Mouse (Mus musculus): ENCODE data around the gene Pcbd2.
"Not testable (repeated sequence)": the region's sequence is repeated elsewhere in the genome, so short reads cannot be mapped to it uniquely, and the experiment has no call there.

The Pcbd2 gene

DNA sequence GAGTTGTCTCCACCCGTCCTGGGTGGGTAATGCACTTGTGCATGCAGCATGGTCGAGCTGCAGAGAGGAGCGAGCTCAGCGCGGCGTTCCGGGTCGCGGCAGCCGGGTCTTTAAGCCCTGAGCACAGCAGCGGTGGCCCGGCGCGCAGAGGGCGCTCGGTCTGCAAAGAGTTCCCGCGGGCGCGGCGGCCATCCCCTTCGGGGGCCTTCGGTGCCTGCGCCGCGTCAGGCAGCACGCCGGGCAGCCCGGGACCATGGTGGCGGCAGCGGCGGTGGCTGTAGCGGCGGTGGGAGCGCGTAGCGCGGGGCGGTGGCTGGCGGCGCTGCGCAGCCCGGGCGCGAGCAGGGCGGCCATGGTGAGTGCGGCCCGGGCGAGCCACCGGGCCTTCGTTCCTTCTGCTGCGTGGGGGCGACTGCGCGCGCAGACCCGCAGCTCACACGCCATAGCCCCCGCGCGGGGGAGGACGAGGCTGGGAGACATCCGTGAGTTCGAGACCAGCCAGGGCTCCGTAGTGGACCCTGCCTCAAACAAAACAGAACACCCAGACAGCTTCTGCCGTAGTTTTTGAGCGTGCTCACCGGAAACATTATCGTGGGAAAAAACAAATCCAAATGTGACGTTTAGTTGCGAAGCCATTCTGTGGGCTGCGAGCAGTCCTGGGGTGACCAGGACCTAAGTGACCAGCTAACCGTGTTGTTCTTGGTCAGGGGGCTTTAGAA lies at the start of gene Pcbd2:
Gene Pcbd2 (plus strand): TSS at position 249 of the 719 bp plus-strand sequence.
- DNase-seq (ENCODE audit: low read depth, low spot score): peak; percentile 69

DNA sequence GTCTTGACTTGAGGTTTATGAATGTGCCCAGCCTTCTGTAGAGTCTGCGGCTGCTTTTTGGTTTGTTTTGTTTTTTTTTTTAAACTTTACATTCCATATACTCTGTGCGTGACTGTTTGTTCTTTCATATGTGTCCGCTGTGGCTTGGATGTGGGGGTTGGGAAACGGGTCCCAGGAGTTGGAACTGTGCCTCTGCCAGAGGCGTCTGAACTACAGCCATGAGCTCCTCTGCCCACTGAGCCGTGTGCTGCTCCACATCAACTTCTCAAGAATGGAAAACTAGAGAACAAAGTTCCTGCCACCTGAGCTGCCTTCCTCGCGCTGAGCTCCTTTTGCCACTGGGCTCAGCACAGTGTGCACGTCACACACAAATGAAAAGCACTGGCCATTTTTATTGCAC lies 45.0 kb upstream of the Pcbd2 start:
- no peak for DNase-seq (ENCODE audit: low read depth, low spot score)

DNA sequence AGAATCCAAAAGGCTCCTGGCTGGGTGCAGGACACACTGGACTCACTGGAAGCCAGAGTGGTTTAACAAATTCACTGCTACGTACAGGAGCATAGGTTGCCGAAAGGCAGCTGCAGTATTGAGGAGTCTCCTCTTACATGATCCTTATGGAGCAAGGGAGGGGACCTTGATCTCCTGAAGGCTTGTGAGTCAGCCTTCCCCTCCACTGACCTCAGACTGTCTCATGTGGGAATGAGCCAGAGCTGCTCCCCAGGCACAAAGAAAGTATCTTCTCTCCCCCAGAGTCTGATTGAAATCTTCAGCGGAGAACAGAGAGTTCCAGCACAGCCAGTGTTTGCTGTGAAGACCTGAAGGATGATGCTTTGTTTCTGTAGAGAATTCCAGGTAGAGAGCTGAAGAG lies 43.6 kb upstream of the Pcbd2 start:
- no peak for DNase-seq (ENCODE audit: low read depth, low spot score)

DNA sequence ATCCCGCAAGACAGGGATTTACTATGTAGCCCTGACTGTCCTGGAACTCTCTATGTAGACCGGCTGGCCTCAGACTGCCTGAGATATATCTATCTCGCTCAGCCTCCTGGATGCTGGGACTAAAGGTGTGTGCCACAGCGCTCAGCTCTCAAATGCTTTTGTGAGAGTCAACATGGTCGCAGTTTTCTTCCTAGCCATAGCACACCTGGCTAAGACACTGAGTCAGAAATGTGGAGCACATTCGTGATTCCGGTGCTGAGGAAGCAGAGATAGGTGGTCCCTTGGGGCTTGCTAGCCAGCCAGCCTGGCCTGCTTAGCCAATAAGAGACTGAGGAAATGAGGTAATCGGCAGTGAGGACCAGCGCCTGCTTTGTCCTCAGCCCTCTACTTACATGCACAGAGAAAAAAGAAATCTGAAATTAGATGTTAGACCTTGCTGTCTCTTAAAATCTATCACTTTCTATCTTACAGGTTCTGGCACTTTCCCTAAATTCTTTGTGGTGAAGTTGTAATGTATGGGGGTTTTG lies 41.0 kb upstream of the Pcbd2 start:
- DNase-seq (ENCODE audit: low read depth, low spot score): no peak

DNA sequence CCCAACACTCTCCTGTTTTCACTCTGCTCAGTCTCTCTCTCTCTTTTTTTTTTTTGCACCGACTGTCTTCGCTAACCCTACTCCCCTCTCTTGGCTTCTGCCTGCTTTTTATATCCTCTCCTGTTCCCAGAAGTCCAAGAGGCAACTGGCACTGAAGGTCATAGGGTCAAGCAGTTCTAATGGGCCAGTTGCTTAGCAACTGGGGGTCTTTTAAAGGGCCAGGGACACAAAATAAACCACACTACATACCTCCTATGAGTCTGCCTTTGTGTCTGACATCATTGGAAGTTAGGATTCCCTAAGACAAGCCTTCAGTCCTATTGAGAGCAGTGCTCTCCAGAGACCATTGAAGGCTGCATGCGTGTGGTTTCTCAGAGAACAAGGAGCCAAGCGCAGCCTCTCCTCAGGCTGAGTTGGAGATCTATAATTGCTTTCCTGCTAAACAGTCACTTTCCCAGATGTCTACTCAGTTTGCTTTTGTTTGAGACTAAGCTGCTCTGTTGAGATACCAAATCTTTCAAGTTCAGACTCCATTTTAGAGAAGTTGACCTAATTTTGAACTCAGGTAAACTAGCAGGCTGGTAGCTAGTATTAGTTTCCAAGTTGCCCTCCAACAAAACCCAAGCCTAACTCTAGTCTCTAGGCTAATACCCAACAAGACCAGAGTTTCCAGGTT lies 39.1 kb upstream of the Pcbd2 start:
- DNase-seq (ENCODE audit: low read depth, low spot score): no peak

DNA sequence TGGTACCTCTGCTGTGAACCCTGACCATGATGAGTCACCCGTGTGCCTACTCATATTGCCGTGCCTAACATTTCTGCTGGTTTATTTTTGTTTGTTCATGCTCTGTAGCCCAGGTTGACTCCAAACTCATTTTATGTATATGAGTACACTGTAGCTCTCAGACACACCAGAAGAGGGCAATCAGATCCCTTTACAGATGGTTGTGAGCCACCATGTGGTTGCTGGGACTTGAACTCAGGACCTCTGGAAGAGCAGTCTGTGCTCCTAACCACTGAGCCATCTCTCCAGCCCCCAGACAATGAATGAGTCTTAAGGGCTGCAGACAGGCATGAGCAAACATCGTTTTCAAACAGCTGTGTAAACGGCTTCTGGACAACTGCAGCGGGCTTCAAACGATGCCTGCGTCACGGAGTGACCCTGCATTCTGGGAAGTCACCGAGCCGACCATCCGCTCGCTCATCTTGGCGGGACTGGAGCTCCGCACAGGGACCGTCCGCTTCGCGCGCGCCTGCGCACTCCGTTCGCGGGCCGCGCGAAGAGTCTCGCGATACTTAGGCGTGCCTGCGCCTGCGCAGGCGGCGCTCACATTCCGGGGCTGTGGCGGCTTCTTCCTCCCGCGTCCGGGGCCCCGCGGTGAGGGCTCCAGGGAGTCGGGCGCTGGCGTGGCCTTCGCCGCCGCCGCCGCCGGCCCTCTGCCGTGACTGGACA lies 34.5 kb upstream of the Pcbd2 start, which contains the start of gene B230219D22Rik:
Gene B230219D22Rik (plus strand): TSS at position 590 of the 708 bp plus-strand sequence.
- DNase-seq (ENCODE audit: low read depth, low spot score): peak; percentile 94

DNA sequence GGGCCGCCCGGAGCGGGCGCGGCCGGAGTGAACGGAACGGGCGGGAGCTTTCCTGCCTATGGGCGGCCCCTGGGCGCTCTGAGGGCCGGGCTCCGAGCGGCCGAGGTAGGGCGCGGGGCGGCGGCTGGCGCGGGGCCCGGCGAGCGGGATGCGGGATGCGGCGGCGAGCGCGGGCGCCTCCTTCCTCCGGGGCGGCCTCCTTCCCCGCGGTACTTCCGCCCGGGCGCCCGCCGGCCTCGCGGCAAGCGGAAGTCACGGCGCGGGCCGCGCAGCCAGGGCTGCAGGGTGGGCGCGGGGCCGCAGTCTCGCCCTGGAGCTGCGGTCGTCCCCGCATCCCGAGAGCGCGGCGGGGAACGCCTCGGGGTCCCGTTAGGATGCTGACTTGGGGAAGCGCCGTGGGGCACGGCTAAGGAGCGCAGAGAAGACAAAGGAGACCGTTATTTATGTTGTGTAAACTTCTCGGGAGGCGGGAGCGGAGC lies 33.9 kb upstream of the Pcbd2 start:
- DNase-seq (ENCODE audit: low read depth, low spot score): no peak

DNA sequence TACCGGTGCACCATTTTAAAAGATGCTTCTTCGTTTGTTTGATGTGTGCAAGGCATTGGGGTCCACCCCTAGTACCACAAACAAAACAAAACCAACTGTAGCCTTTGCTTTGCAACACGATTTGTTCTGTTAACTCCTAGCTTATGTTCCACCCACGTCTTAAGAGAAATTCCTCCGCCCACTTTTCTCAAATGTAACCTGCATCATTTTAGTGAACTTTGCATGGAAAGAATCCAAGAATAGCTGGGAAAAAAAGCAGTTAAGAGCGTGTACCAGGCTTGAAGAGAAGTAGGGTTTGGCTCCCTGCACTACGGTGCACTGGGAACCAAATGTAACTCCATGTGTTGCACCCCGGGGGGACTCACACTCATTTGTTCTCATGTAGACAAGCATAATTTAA lies 33.1 kb upstream of the Pcbd2 start:
- DNase-seq (ENCODE audit: low read depth, low spot score): no peak

DNA sequence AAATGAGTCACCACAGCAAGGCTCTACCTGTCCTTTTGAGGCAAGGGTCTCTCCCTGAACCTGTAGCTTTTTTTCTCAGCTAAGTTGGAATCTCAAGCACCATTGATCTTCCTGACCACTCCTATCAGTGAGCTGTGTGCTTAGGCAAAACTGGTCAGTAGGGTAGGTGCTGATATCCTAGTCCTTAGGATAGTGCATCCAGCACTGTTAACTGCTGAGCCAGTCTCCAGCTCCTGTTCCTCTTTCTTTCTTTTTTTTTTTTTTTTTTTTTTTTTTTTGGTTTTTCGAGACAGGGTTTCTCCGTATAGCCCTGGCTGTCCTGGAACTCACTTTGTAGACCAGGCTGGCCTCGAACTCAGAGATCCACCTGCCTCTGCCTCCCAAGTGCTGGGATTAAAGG lies 31.2 kb upstream of the Pcbd2 start:
- not testable (repeated sequence) for DNase-seq (ENCODE audit: low read depth, low spot score)

DNA sequence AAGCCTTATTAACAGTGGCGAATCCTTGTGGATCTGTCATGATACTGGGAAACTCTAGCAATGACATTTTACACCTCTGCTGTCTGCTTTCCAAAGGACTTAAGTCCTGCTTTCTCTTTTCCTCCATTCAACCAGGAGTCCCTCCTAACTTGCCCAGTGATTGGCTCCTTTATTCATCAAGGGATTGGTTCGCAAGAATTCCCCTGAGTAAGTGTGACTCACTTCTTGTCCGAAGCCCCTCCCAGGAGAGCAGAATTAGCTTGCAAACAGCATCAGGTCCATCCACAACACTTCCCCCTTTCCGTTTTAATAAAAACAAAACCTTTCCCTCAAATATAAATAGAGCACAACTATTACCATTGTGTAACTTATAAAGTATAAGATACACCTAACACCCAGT lies 22.9 kb upstream of the Pcbd2 start:
- no peak for DNase-seq (ENCODE audit: low read depth, low spot score)

DNA sequence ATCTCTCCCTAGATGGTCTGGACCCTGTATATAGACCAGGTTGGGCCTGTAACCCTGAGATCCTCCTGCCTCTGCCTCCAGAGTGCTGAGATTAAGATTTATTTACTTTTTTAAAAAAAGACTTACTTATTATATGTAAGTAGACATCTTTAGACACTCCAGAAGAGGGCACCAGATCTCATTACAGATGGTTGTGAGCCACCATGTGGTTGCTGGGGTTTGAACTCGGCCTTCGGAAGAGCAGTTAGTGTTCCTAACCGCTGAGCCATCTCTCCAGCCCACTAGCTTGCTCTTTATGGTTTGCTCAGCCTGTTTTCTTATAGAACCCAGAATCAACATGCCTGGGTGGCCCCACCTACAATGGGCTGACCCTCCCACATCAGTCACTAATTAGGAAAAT lies 14.3 kb upstream of the Pcbd2 start:
- DNase-seq (ENCODE audit: low read depth, low spot score): no peak

DNA sequence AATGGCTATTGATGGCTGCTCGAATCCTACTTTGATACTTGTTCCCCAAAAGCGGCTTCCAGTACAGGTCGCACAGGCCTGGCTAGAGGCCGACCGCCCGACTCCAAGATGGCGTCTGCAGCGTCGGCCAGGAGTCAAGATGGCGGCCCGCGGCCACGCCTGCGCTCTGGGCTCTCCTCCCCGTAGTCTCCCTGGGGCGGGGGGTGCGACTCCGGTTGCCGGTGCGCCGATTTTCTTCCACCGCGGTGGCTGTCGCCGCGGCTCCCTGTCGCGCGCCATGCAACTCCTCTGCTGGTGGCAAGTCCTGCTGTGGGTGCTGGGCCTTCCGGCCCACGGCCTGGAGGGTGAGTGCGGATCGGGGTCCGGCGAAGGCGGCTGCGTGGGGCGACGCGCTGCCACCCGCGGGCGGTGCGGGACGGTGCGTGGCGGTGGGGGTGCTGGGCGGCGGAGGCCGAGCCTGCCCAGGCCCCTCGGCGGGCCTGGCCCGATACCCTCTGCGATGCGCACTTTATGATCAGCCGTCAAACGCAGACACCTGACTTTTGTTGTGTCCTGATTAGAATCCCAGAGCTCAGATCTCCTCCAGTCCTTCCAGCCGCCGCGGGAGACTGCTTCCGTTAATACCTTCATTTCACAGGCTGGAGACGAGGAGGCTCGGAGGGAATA lies 12.5 kb upstream of the Pcbd2 start, which contains the start of gene Txndc15:
Gene Txndc15 (plus strand): TSS at position 150 of the 666 bp plus-strand sequence.
- DNase-seq (ENCODE audit: low read depth, low spot score): peak; percentile 79

DNA sequence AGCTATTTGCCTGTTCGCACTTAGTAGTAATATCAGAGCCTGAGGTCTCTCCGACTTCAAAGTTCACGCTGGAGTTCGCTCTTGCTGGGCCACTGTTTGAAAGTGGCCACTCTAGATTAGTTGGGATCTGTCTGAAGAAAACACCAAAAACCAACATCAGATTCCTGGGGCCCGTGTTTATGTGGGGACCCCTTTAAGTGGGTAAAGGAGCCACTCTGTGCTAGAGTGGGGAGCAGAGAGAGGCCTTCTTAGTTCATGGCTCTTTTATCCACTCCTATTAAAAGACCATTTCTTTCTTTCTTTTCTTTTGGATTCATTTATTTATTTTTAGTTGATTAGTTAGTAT lies 12.0 kb upstream of the Pcbd2 start:
- DNase-seq (ENCODE audit: low read depth, low spot score): no peak

DNA sequence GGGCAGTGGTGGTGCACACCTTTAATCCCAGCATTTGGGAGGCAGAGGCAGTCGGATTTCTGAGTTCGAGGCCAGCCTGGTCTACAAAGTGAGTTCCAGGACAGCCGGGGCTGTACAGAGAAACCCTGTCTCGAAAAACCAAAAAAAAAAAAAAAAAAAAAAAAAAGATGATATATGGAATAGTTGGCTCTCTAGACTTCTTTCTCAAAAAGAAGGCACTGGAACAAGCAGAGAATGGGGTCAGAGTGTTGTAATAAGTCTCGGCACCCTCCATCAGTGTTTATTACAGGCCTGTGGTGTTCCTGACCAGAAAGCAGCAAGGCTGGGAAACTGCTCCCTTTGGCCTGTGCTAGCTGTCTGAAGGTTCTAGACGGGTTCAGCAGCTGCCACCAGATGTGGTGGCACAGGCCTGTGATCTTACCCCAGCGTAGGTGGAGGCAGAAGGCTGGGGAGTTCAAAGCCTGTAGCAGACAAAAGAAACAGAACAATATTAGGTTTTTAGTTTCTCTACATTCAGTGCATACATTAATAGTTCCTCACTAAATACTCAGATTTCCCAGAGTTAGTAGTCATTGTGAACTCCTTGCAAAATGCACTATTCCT lies 11.2 kb upstream of the Pcbd2 start:
- no peak for DNase-seq (ENCODE audit: low read depth, low spot score)

DNA sequence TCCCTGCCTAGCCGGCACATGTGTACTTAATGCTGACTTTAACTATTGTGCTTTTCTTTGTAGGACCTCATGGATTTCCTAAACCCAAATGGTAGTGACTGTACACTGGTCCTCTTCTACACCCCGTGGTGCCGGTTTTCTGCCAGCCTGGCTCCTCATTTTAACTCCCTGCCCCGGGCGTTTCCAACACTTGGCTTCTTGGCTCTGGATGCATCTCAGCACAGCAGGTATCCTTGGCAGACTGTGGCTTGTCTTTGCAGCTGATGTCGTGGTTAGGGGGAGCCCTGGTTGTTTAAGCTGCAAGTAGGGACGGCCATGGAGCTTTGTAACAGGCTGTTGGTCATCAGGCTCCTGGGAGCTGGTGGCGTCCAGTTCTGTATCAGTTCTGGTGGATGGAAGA lies 5.7 kb upstream of the Pcbd2 start:
- DNase-seq (ENCODE audit: low read depth, low spot score): no peak

DNA sequence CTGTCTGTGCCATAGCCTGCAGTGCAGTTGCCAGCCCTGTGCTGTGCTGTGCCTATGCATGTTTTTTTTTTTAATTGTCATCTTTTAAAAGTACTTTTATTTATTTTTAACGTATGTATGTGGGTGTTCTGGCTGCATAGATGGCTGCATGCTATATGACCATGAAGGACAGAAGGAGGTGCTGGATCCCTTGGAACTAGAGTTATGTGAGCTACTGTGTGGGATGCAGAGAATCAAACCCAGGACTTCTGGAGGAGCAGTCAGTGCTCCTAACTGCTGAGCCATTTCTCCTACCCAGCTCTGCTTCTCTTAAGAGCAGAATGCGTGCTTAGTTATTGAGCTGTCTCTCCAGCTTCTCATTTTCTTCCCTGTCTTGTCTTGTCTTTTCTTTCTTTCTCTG lies 5.2 kb upstream of the Pcbd2 start:
- DNase-seq (ENCODE audit: low read depth, low spot score): no peak

DNA sequence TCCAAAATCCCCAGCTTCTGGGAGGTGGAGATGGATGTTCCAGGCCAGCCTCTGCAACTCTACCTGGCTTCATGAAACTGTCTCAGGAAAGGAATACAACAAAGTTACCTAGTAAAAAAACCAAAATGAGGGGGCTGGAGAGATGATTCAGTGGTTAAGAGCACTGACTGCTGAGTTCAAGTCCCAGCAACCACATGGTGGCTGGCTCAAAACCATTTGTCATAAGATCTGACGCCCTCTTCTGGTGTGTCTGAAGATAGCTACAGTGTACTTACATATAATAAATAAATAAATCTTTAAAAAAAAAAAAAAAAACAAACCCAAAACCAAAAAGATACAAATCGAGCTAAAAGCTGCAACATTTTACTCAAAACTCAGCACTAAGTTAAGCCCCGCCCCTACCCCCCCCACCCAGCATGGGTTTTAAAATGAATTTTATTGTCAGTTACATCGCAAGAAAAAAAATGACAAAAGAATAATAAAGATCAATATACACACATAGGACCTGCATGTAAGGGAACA lies 509 bp upstream of the Pcbd2 start:
- DNase-seq (ENCODE audit: low read depth, low spot score): no peak

DNA sequence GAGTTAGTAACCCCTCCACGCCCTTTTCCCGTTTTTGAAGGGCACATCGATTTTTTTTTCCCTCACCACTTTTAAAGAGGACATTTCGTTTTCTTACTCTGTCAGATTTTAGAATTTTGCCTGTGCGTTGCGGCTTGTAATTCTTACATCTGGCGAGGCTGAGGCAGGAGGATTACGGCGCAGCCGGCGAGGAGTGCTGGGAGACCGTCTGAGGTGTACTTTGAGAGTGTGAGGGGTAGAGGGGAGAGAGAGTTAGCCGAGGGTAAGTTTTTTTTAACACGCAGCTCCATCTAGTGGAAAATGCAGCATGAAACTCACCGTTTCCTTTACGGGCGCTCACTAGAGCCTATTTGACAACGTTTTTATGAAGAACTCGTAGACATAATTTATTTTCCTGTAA lies 671 bp downstream of the Pcbd2 start:
- DNase-seq (ENCODE audit: low read depth, low spot score): peak; percentile 66

DNA sequence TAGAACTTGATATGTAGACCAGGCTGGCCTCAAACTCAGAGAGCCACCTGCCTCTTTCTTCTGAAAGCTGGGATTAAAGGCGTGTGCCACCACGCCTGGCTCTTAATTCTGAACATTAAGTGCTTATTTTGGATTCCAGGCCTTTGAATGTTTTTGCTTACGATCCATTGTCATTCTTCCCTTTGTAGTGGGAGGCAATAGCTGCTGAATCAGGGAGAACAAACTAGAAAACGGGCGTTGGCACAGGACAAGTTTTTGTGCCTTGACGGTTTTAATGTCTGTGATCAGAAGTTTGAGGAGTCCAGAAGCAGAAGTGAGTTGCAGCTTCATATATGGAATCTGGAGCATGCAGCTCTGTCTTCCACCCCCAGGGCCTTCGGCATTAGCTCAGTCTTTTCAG lies 3.5 kb downstream of the Pcbd2 start:
- DNase-seq (ENCODE audit: low read depth, low spot score): no peak

DNA sequence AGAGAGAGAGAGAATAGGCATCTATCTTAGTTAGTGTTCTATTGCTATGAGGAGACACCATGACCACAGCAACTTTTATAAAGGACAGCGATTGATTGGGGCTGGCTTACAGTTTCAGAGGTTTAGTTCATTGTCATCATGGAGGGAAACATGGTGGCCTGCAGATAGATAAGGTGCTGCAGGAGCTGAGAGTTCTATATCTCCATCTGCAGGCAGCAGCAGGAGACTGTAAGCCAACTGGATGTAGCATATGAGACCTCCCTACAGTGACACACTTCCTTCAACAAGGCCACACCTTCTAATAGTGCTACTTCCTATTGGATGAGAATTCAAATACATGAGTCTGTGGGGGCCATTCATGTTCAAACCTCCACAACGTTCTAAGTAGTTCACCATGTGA lies 5.0 kb downstream of the Pcbd2 start:
- DNase-seq (ENCODE audit: low read depth, low spot score): no peak
